Mouse (Mus musculus) left cerebral cortex, postnatal 25 days (tissue): ENCODE data around the gene Mpeg1. TPM values are rescaled to one million over a fixed set of nuclear protein-coding genes. Genes with fewer than 3 reads are reported as not detected.

Experiments
- total RNA-seq, 2 experiments: library from RNA; stranded (reverse); gene quantifications; 2 replicates each; pipeline ENCODE4 v1.2.3; 2021

Gene Mpeg1
- total RNA-seq, 2 experiments from 2014 or later: 7.6 to 8.7 TPM

Other genes starting within 250 kb of the Mpeg1 start
- not detected for gene Olfr1432, start 228.2 kb upstream of the Mpeg1 start, total RNA-seq
- gene Olfr262, start 219.1 kb upstream of the Mpeg1 start, total RNA-seq: not detected
- gene Olfr235, start 199.7 kb upstream of the Mpeg1 start, total RNA-seq: not detected
- not detected for gene Olfr1434, start 180.9 kb upstream of the Mpeg1 start, total RNA-seq
- not detected for gene Olfr1436, start 161.6 kb upstream of the Mpeg1 start, total RNA-seq
- not detected for gene Olfr1437, start 135.7 kb upstream of the Mpeg1 start, total RNA-seq
- not detected for gene Olfr1438-ps1, start 124.9 kb upstream of the Mpeg1 start, total RNA-seq
- gene Olfr1440, start 73.5 kb upstream of the Mpeg1 start, total RNA-seq: not detected
- not detected for gene Olfr1441, start 43.3 kb upstream of the Mpeg1 start, total RNA-seq
- gene Pfpl, start 32.9 kb upstream of the Mpeg1 start, total RNA-seq: not detected
- gene Dtx4, start 40.7 kb downstream of the Mpeg1 start, total RNA-seq: 10 to 100 TPM; 32.7 to 37.1 TPM
- gene Fam111a, start 85.0 kb downstream of the Mpeg1 start, total RNA-seq: 1 to 10 TPM; 1.8 to 2.6 TPM
- under 1 TPM in 1 of 2 experiments, not detected in 1; 0.14 TPM for gene Gm4952, start 139.2 kb downstream of the Mpeg1 start, total RNA-seq
- not detected for gene Glyat, start 172.5 kb downstream of the Mpeg1 start, total RNA-seq
- gene Olfr1442, start 209.7 kb downstream of the Mpeg1 start, total RNA-seq: not detected
- gene Olfr1443, start 217.3 kb downstream of the Mpeg1 start, total RNA-seq: not detected
- not detected for gene Keg1, start 235.0 kb downstream of the Mpeg1 start, total RNA-seq